Mouse (Mus musculus): ENCODE measurements at regions not wholly inside any gene's neighbourhood (a gene's known extent, or its start where the extent isn't known, plus 50 kb on each side); places are given as distances from the start of the nearest gene placed in this dataset.

DNA sequence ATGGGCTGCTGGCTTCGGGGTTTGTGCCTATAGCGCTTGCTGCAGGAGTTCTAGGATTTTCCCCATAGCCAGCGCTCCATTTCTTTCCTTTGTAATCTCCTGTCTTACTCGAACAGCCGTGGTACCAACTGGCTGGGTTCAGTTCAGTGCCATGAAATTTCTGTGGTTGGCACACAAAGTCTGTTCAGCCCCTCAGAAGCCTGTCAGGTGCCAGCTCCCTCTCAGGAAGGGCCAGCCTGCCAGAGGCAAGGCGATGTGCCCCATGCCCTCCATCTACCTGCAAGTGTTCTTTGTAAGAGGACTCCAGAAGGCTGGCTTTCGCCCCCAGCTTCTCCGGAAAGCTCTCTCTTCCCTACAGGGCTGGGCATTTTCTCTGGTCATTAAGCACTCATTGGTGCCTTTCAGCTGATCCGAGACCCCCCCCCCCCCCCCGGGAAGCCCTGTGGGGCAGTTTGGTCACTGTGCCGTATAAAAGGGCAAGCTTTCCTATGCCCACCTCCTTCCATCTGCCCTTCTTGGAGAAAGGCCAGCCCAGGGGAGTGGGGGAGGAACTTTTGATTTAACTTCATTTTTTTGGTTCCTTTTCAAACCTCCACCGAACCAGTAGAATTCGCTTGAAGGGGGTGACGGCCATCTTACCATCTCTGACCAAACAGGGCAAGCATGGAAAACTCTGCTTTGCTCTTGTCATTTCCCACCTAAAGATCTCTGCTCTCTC lies 112.0 kb downstream of the Klhl25 start:
- no peak for TF ChIP-seq POLR2A (IDR thresholded peaks at IDR 0.05; ENCODE audit: insufficient read depth, low read depth, low read length)
- TF ChIP-seq CTCF (IDR thresholded peaks at IDR 0.05; ENCODE audit: insufficient read depth, low read depth, low read length), result no peak

All from olfactory bulb, adult 2 months (tissue).